Mouse (Mus musculus): ENCODE measurements around the gene Gm13030.
"Not testable (repeated sequence)": the region's sequence is repeated elsewhere in the genome, so short reads cannot be mapped to it uniquely, and the experiment has no call there.

Gm13030 gene

GRCm38 (mm10) chr4:138873864-138874263 lies at the start of gene Gm13030:
Gm13030 (minus strand) TSS chr4:138873964.
- no peak for DNase-seq (ENCODE audit: low read depth in 2 of 2, low spot score in 2 of 2)

DNA sequence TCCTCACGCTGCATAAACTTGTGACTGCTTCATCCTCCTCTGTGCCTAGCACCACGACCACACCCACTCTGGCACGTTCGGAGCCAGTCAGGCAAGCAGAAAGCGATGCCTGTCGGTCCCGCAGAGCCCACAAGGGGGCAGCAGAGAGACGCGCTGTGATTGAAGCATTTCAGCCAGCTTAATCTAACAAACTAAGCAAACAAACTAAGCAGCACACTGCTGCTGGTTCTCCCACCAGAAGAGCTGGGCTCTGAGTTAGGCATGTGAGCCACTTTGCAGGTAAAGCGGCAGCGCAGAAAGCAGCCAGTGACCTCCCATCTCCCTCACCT lies 48.3 kb upstream of the Gm13030 start:
- peak; percentile 94 to 97 for DNase-seq (ENCODE audit: low read depth in 2 of 2, low spot score in 2 of 2)

- DNase-seq (ENCODE audit: low read depth in 2 of 2, low spot score in 2 of 2), result no peak
Measured at GRCm38 (mm10) chr4:138921254-138922130, 47.7 kb upstream of the Gm13030 start.

GRCm38 (mm10) chr4:138917282-138917681 lies 43.5 kb upstream of the Gm13030 start:
- DNase-seq (ENCODE audit: low read depth in 2 of 2, low spot score in 2 of 2), result no peak

GRCm38 (mm10) chr4:138913797-138914196 lies 40.0 kb upstream of the Gm13030 start, which contains the start of gene Otud3:
Otud3 (minus strand) TSS chr4:138913945.
- DNase-seq (ENCODE audit: low read depth in 2 of 2, low spot score in 2 of 2), result peak; percentile 91 to 97

DNA sequence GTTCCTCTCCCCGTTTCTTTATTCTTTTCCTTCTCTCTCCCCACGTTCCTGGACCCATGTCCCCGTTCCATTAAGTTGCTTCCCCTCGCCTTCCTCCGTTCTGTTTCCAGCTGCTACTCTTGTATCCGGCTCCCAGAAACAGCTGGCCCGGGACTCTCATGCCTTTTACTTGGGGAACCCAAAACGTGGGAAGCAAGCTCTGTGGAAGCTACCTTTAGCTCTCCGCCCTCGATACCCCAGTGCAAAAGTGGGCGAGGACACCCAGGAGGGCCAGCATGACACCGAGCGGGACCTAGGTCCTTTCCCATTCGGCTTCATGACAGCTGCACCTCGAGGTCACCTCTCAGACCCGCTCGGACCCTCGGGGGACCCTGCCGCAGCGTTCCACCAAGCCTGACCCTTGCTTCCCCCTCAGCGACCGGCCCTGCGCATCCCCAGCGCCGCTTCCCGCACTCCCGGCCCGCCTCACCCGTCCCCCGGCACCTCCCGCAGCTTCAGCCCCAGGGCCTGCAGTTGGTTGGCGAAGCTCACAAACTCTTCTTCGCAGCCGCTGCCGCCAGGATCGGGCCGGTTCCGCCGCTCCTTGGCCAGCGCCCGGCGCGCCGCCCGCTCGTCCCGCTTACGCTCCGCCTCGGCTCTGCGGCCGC lies 39.5 kb upstream of the Gm13030 start:
- peak; percentile 9 to 14 for DNase-seq (ENCODE audit: low read depth in 2 of 2, low spot score in 2 of 2)

DNA sequence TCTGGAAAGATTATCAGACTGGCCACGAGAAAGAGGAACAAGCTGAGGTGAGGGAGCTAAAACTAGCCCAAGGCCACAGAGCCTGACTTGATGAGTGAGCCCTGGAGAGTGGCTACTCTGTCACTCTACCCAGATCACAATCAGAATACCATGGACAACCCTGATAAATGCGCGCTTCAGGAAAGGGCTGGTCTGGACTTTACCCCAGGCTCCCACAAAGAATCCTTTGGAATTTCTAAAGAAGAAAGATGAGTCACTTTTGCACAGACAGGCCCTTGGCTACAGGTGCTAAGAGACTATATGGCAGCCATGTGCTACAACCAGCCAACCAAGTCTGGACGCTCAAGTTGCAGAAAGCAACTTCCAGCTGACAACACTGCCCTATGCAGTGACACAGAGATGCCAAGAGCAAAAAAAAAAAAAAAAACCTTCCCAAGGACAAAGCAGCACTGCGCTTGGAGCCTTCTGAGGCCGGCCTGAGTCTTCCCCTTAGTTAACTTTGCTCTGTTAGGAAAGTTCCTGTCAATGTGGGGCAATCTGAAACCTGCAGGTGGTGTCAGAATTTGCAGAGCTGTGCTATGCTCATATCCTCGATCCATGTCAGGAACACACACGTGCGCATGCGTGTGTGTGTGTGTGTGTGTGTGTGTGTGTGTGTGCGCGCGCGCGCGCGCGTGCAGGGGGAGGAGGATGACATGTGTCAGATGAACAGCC lies 32.0 kb upstream of the Gm13030 start:
- no peak for DNase-seq (ENCODE audit: low read depth in 2 of 2, low spot score in 2 of 2)

DNA sequence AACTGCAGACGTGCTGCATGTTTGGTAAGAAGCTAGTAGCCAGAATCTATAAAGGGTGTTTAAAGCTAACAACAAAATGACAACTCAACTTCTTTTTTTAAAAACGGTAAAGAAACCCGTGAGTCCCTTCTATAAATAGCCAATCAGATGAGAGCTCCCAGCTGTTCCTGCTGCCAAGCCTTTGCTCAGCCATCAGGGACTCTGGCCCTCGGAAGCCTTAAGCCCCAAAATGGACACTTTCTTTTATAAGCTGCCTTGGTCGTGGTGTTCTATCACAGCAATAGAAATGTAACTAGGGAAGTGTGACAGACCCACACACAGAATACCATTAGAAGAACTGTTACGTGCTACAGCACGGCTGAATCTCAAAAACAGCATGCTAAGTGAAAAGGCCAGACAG lies 25.6 kb upstream of the Gm13030 start:
- DNase-seq (ENCODE audit: low read depth in 2 of 2, low spot score in 2 of 2), result no peak

GRCm38 (mm10) chr4:138893789-138894188 lies 20.0 kb upstream of the Gm13030 start:
- DNase-seq (ENCODE audit: low read depth in 2 of 2, low spot score in 2 of 2), result not testable (repeated sequence)

DNA sequence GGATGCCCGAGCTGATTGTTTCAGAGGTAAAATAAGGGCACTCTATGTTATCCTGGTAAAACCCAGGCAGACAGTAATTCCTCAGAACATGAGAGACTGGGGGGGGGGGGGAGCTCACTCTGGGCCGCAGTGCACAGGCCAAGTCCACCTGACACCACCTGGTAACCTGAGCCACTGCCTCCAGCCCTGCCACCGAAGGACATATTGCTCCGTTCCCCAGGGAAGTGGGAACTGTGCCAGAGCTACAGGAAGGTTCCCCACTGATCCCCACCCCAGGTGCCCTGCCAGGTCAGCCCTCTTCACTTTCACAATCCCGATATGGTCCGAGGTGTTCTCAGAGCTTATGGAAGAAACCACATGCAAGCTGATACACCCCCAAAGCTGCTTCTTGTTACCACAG lies 18.9 kb upstream of the Gm13030 start:
- no peak for DNase-seq (ENCODE audit: low read depth in 2 of 2, low spot score in 2 of 2)

DNA sequence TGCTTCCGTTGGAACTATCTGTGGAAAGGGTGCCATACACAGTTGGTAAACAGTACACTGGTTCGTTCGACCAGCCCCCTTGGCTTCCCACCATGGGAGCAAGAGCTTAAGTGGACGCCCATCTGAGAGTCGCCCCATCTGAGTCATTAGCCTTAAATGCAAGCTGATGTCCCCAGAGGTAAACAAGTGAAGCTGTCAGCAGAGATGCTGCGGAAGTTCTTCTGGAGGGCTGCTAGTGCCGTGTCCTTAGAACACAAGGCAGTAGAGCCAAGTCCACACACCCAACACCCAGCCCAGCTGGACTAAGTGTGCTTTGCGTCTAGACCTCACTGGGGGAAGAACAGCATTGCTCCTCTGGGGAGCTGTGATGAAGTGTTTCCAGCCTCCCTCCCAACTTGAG lies 15.9 kb upstream of the Gm13030 start:
- no peak for DNase-seq (ENCODE audit: low read depth in 2 of 2, low spot score in 2 of 2)

DNA sequence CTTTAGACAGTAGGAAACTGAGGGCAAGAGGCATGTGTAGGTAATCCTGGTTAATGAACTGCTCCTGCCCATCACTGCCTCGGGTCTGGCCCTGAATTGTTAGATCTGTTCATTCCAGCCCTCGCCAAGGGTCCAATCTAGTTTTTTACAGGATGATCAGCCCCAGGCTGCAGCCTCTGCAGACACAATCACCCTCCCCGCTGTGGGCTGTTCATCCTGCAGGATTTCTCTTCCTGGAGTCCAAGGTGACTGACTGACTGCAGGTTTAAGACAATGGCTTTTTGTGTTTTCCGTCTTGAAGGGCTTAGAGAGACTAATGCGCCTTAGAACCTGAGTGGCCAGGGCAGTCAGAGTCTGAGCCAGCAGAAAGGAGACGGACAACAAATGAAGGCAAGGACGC lies 15.4 kb upstream of the Gm13030 start:
- no peak for DNase-seq (ENCODE audit: low read depth in 2 of 2, low spot score in 2 of 2)

DNA sequence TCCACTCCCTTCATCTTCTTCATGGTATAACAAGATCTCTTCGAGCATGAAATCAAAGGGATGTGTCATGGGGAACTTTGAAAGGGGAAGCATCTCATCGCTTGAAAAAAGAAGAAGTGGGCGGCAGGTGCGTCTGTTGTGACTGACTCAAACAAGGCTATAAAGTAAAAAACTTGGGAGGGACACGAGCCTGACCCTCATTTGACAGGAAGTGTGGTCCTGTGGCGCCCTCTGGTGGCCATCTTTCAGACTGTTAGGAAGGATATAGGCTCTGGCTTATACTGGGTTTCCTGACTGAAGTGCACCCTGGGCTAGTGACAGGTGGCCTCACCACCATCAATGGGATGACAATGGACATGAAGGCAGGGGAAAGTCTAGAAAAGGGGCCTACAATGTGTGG lies 10.5 kb upstream of the Gm13030 start:
- DNase-seq (ENCODE audit: low read depth in 2 of 2, low spot score in 2 of 2), result peak; percentile 60 to 71

GRCm38 (mm10) chr4:138882179-138882578 lies 8.4 kb upstream of the Gm13030 start:
- DNase-seq (ENCODE audit: low read depth in 2 of 2, low spot score in 2 of 2), result no peak

- no peak for DNase-seq (ENCODE audit: low read depth in 2 of 2, low spot score in 2 of 2)
Measured at GRCm38 (mm10) chr4:138880811-138881584, 7.2 kb upstream of the Gm13030 start.

DNA sequence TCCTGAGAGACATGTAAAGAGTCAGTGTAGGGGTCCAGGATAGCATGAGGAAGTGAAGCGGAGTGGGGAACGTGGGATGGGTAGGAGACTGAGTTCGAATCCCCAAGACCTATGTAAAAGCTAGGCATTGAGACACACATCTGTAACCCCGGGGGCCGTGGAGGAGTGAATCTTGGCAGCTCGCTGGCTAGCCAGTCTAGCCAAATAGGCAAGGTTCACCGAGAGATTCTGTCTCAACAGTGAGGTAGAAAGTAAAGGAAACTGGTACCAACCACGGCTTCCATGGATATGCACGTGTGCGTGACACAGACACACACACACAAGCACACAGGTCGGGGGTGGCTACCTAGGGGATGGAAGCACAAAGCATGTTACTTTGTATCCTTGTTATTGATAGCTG lies 6.0 kb upstream of the Gm13030 start:
- DNase-seq (ENCODE audit: low read depth in 2 of 2, low spot score in 2 of 2), result no peak

DNA sequence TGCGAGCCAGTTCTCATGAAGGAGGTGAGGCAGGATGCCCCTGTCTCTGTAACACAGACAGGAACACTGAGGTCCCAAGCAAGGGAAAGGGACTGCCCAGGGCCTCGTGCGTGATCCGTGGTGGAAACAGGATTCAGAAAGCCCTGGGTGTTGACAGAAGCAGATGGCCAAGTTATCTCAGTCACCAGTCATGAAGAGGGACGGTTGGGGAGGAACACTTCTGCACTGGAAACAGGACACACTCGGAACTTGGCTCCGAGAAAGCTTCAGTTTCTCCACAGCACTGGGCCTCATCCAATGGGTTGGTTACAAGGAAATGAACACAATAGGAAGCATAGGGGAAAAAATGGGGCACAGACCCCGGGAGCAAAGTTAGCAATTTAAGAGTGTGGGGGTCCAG lies 5.0 kb upstream of the Gm13030 start:
- DNase-seq (ENCODE audit: low read depth in 2 of 2, low spot score in 2 of 2), result no peak

DNA sequence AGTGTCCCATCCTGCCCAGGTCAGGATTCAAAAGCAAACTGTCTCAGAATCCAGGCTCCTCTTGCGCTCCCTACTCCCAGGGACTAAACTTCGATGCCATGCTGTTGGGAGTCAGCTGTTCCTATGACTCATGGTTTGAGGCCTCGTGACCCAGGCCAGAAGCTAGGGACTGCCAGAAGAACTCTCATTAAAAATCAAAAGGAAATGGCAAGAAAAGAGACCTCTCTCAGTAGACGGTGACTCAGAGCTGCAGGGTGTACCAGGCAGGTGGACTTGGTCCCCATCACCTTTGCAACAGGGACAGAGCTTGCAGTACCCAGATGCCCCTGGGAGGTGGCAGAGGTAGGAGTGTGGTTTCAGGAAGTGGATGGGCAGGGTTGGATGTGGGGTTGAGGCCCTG lies 4.0 kb upstream of the Gm13030 start, which contains the start of gene Pla2g2e:
Gene Pla2g2e, plus strand, starts transcription at position 212 of the 400 bp plus-strand sequence.
- no peak for DNase-seq (ENCODE audit: low read depth in 2 of 2, low spot score in 2 of 2)

DNA sequence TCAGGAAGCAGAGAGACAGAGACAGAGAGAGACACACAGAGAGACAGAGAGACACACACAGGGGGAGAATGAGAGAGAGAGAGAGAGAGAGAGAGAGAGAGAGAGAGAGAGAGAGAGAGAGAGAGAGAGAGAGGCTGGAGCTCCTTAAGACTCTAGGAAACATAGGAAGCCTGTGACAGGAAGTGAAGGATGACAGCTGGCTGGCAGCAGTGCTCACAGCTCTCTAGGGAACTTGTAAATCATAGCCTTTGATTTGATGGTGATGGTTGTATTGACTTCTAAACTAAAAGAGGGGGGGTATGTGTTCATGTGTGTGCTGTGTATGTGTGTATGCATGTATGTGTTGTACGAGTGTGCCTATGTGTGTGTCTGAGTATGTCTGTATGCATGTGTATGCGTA lies 2.2 kb upstream of the Gm13030 start:
- no peak for DNase-seq (ENCODE audit: low read depth in 2 of 2, low spot score in 2 of 2)

GRCm38 (mm10) chr4:138875275-138875674 lies 1.5 kb upstream of the Gm13030 start:
- DNase-seq (ENCODE audit: low read depth in 2 of 2, low spot score in 2 of 2), result not testable (repeated sequence)

DNA sequence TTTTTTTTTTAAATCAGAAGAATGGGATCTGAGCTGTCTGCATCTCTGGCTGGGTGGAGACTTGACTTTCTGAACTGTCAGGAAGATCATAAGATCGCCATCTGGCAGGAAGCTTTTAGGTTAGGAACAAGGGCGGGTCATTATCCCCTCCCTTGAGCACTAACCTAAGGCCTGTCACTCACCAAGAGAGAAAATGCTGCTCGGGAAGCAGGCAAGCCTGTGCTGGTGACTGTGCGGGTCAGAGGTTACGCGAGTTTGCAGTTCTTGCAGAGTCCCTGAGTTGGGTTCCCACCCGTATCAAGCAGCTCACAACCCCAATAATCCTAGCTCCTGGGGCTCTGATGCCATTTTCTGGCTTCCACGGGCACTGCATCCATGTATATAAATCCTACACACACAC lies 5.1 kb downstream of the Gm13030 start:
- no peak for DNase-seq (ENCODE audit: low read depth in 2 of 2, low spot score in 2 of 2)

Data from CD8-positive naive resting alpha-beta T cell, adult 2 months (primary cell).